Mouse (Mus musculus) olfactory bulb, adult 2 months (tissue): ENCODE data around the gene Ryr1.

Experiments used
- CTCF ChIP-seq: fragments of 200-500 bp; IDR thresholded peaks from 2 replicates; pipeline ENCODE4 v1.5.1; 2012; ENCODE audit warnings: low read depth, mild to moderate bottlenecking, low read length, moderate library complexity; ENCODE audit not compliant: insufficient read depth
- POLR2A ChIP-seq: fragments of 200-500 bp; IDR thresholded peaks from 2 replicates; pipeline ENCODE4 v1.6.1; 2012; ENCODE audit warnings: mild to moderate bottlenecking, low read depth, low read length, moderate library complexity; ENCODE audit not compliant: insufficient read depth

GRCm38 (mm10) chr7:29168791-29169230, 43.8 kb upstream of the Ryr1 start:
- TF ChIP-seq CTCF (no peak), POLR2A (no peak)
